Mouse (Mus musculus): ENCODE measurements around the gene Siah2. TPM values are rescaled to one million over a fixed set of nuclear protein-coding genes. Genes with fewer than 3 reads are reported as not detected.

Siah2 gene
- 3.7 and 4.1 TPM in 2 replicates for polyA plus RNA-seq (2015; fragmentation: Nextera tagmentation; extraction: Ambion mirVana)

DNA sequence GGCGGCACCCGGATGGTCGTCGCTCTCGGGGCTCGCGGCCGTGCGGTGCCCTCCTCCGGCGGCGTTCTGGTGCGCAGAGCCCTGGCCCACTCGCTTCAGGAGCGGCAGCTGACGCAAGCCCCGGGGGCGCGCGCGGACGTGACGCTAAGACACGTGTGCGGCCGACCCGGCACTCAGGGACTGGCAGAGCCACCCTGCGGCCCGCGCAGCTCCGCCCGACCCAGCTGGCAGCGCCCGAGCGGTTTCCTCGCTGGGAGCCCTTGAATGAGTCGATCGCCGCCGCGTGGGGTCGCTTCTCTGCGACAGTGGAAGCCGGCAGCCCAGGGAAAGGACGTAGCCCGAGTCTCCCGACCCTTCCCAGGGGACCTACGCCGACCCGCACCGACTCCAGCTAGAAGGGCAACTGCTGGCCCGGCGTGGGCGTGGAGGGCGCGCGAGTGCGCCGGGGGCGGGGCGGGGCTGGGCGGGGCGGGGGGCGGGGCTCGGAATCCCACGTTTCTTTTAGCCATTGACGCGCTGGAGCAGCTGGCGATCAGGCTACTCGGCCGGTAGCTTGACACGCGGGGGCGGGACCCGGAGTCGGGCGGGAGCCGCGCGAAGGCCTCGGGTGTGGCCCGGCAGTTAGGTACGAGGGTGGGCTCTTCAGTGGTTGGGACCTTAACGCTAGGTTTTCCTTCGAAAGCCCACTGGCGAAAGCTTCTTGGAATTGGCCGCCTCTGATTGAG, at the start of gene Siah2:
TSS of gene Siah2 (minus strand) at position 404 of the 725 bp plus-strand sequence.
- Histone ChIP-seq H3K9me3 (ENCODE audit: control insufficient read depth, low read length) (no peaks in the 10 kb centered on the region), H3K36me3 (ENCODE audit: control insufficient read depth, insufficient read depth, low read length) (no peaks in the 10 kb centered on the region), H3K4me3 (ENCODE audit: low read length) (peak within 1 kb of the TSS; percentile 85), H3K27me3 (ENCODE audit: control insufficient read depth, insufficient read depth, low read depth, low read length) (peaks cover 4% of the 10 kb centered on the region; the same call in 1 of the 2 replicates), H3K9ac (ENCODE audit: low read length) (peak within 1 kb of the TSS; percentile 82), H3K4me1 (replicated peaks; ENCODE audit: control insufficient read depth, insufficient read depth, low read length) (peaks cover 18% of the 10 kb centered on the region), H3K27ac (ENCODE audit: low read length) (peak within 1 kb of the TSS; percentile 89), H3K4me2 (ENCODE audit: low read depth, low read length) (peak within 1 kb of the TSS; percentile 91)
- WGBS, result under 1% methylated on average over 68 of the region's 87 CpGs
- peak; percentile 96 for ATAC-seq (ENCODE audit: low read depth)

DNA sequence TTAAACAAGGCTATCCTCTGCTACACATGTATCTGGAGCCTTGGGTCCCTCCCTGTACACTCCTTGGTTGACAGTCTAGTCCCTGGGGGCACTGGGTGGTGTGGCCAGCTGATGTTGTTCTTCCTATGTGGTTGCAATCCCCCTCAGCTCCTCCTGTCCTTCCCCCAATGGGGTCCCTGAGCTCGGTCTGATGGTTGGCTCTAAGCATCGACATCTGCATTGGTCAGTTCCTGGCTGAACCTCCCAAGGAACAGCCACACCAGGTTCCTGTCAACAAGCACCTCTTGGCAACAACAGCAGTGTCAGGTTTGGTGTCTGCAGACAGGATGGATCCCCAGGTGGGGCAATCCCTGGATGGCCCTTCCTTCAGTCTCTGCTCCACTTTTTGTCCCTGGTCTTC, 47.3 kb upstream of the Siah2 start:
- Histone ChIP-seq H3K9ac (ENCODE audit: low read length) (no peak overlapping the region), H3K36me3 (ENCODE audit: control insufficient read depth, insufficient read depth, low read length) (no peaks in the 10 kb centered on the region), H3K4me1 (replicated peaks; ENCODE audit: control insufficient read depth, insufficient read depth, low read length) (no peaks in the 10 kb centered on the region), H3K4me3 (ENCODE audit: low read length) (no peak overlapping the region), H3K9me3 (ENCODE audit: control insufficient read depth, low read length) (no peaks in the 10 kb centered on the region), H3K27me3 (ENCODE audit: control insufficient read depth, insufficient read depth, low read depth, low read length) (no peaks in the 10 kb centered on the region), H3K27ac (ENCODE audit: low read length) (no peak overlapping the region), H3K4me2 (ENCODE audit: low read depth, low read length) (no peak overlapping the region)
- no peak for ATAC-seq (ENCODE audit: low read depth)
- whole genome bisulfite sequencing, result 48% methylated on average over 2 of the region's 2 CpGs

DNA sequence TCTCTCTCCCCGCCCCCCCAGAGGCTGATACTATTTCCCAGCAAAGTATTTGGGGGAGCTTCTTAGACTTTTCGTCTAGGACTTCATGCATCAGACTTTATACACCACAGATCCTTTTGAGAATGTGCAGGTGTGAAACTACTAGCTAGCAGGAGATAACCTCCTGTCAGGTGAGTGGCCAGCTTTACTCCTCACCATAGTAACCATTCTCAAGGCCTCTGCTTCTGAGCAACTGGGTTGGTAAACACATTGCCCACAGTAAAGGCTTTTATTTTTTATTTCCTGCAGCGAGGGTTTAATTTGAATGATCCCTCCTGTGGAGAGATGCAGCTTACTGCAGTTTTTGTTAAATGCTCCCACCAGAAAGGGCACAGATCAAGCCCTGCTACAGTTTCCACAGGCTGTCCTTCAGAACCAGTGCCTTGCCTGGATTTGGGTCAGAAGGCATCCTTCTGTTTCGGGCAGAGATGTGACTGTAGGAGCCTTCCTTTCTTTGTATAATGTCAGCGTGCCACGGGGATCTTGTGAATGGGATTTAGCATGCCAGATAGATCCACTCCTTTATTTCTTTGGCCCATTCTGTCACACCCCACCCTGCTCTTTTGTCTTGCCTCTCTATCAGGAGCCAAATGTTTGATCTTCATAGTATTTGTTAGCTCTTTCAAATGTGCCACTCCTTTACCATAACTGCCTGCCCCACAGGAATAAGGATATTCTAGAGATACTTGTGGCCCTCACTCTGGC, 46.3 kb upstream of the Siah2 start:
- Histone ChIP-seq H3K36me3 (ENCODE audit: control insufficient read depth, insufficient read depth, low read length) (no peaks in the 10 kb centered on the region), H3K4me1 (replicated peaks; ENCODE audit: control insufficient read depth, insufficient read depth, low read length) (no peaks in the 10 kb centered on the region), H3K9me3 (ENCODE audit: control insufficient read depth, low read length) (no peaks in the 10 kb centered on the region), H3K27me3 (ENCODE audit: control insufficient read depth, insufficient read depth, low read depth, low read length) (no peaks in the 10 kb centered on the region), H3K27ac (ENCODE audit: low read length) (no peak overlapping the region), H3K9ac (ENCODE audit: low read length) (no peak overlapping the region), H3K4me3 (ENCODE audit: low read length) (no peak overlapping the region), H3K4me2 (ENCODE audit: low read depth, low read length) (no peak overlapping the region)
- WGBS, result 24% methylated on average over 6 of the region's 6 CpGs
- ATAC-seq (ENCODE audit: low read depth), result no peak

DNA sequence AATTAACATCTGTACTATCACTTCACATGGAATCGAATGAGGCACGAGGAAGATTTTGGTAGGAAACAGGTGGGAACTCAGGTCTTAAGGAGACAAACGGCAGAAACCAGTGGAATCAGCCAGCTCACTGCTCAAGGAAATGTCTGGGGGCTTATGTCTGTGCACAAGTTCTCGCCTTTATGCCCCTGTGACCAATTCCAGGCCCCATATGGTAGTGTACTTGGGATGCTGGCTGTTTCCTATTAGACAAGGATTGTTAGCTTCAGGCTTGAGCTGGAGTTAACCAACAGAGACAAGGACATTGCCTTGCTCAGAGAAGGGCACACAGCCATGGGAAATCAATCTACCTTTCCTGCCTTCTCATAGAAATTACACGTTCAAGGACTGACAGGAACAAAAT, 39.3 kb upstream of the Siah2 start:
- Histone ChIP-seq H3K36me3 (ENCODE audit: control insufficient read depth, insufficient read depth, low read length) (no peaks in the 10 kb centered on the region), H3K4me1 (replicated peaks; ENCODE audit: control insufficient read depth, insufficient read depth, low read length) (peaks cover 4% of the 10 kb centered on the region; the same call in 1 of the 2 replicates), H3K9me3 (ENCODE audit: control insufficient read depth, low read length) (no peaks in the 10 kb centered on the region), H3K9ac (ENCODE audit: low read length) (no peak overlapping the region), H3K4me3 (ENCODE audit: low read length) (no peak overlapping the region), H3K27me3 (ENCODE audit: control insufficient read depth, insufficient read depth, low read depth, low read length) (no peaks in the 10 kb centered on the region), H3K27ac (ENCODE audit: low read length) (no peak overlapping the region), H3K4me2 (ENCODE audit: low read depth, low read length) (no peak overlapping the region)
- WGBS, result 74% methylated on average over 5 of the region's 5 CpGs
- no peak for ATAC-seq (ENCODE audit: low read depth)

DNA sequence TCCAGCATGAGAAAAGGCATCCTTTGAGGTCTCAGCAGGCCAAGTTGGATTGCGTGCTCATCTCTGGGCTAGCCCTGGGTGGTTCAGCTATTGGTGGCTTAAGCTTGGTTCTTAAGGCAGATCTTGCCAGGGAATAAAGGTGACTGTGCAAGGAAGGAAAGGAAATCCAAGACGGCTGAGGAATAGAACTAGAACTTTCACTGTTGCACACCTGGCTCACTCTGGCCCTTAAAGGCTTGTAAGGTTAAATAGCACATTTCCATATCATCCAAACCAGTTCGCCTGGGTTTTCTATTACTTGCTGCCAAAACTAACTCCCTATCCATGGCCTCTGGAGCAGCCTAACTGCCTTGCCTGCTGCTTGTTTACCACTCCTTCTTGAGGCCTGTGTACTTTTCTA, 38.4 kb upstream of the Siah2 start:
- no peaks in the 10 kb centered on the region for H3K36me3 ChIP-seq (ENCODE audit: control insufficient read depth, insufficient read depth, low read length)
- ATAC-seq (ENCODE audit: low read depth), result no peak
- no peak overlapping the region for H3K4me2 ChIP-seq (ENCODE audit: low read depth, low read length)
- H3K4me3 ChIP-seq (ENCODE audit: low read length), result no peak overlapping the region
- 77% methylated on average over 3 of the region's 3 CpGs for WGBS
- H3K27me3 ChIP-seq (ENCODE audit: control insufficient read depth, insufficient read depth, low read depth, low read length), result no peaks in the 10 kb centered on the region
- peaks cover 4% of the 10 kb centered on the region; the same call in 1 of the 2 replicates for H3K4me1 ChIP-seq (replicated peaks; ENCODE audit: control insufficient read depth, insufficient read depth, low read length)
- no peaks in the 10 kb centered on the region for H3K9me3 ChIP-seq (ENCODE audit: control insufficient read depth, low read length)
- H3K27ac ChIP-seq (ENCODE audit: low read length), result no peak overlapping the region
- no peak overlapping the region for H3K9ac ChIP-seq (ENCODE audit: low read length)

DNA sequence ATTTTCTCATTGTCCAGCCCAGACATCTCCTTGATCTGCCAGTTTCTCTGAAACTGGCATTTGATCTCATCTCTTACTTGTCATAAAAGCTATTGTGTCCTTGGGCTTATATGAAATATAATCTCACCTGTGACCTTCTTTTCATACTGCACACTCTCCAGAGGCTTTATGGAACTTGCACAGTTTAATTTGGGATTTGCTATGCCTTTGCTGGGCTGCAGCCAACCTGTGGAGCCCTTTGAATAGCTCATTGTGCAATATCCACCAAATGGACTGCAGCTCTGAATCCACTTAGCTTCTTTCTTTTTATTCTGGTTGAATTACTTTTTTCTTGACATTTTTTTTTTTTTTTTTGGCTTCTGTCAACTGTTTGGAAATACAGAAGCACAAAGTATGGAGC, 37.3 kb upstream of the Siah2 start:
- peaks cover 4% of the 10 kb centered on the region; the same call in 1 of the 2 replicates for H3K4me1 ChIP-seq (replicated peaks; ENCODE audit: control insufficient read depth, insufficient read depth, low read length)
- no peak overlapping the region for H3K4me3 ChIP-seq (ENCODE audit: low read length)
- no peaks in the 10 kb centered on the region for H3K9me3 ChIP-seq (ENCODE audit: control insufficient read depth, low read length)
- H3K4me2 ChIP-seq (ENCODE audit: low read depth, low read length), result no peak overlapping the region
- H3K9ac ChIP-seq (ENCODE audit: low read length), result no peak overlapping the region
- H3K36me3 ChIP-seq (ENCODE audit: control insufficient read depth, insufficient read depth, low read length), result no peaks in the 10 kb centered on the region
- ATAC-seq (ENCODE audit: low read depth), result no peak
- H3K27ac ChIP-seq (ENCODE audit: low read length), result no peak overlapping the region
- H3K27me3 ChIP-seq (ENCODE audit: control insufficient read depth, insufficient read depth, low read depth, low read length), result no peaks in the 10 kb centered on the region

DNA sequence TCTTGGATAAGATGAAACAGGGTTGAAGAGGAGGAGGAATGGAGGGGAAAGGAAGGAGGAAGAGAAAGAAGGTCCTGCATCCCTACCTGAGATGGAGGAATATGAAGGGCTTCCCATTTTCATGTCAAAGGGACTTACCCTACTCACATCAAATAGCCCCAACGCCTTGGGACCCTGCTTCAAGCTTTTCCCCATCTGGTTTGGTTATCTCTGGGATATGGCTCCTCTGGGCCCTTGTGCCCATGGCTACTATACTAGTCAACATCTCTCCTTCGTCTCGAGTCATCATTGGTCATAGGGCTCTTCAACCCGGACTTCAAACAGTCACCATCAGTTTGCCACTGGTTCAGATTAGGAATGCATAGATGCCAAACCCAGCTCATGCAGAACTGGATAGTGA, 35.4 kb upstream of the Siah2 start:
- Histone ChIP-seq H3K4me1 (replicated peaks; ENCODE audit: control insufficient read depth, insufficient read depth, low read length) (peaks cover 4% of the 10 kb centered on the region; the same call in 1 of the 2 replicates), H3K9me3 (ENCODE audit: control insufficient read depth, low read length) (no peaks in the 10 kb centered on the region), H3K27ac (ENCODE audit: low read length) (no peak overlapping the region), H3K27me3 (ENCODE audit: control insufficient read depth, insufficient read depth, low read depth, low read length) (no peaks in the 10 kb centered on the region), H3K4me3 (ENCODE audit: low read length) (no peak overlapping the region), H3K36me3 (ENCODE audit: control insufficient read depth, insufficient read depth, low read length) (no peaks in the 10 kb centered on the region), H3K9ac (ENCODE audit: low read length) (no peak overlapping the region), H3K4me2 (ENCODE audit: low read depth, low read length) (no peak overlapping the region)
- 75% methylated on average over 4 of the region's 4 CpGs for WGBS
- ATAC-seq (ENCODE audit: low read depth), result no peak

DNA sequence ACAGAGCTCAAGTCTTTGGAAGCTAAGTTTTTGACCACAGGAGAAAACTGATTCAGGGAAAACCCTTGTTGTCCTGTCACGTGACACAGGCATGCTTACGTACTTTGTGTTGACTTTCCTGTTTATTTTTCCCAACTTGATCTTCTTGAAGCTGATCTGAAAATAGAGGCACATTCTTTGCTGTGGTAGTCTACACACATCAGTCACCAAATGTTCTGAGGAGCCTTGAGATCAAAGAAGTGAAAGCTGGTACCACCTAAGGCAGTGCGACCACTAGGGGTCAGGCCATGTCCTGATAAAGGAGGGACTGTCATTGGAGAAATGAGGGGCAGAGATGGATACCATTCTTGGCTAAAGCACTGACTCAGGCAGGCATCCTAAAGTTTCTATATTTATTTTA, 34.8 kb upstream of the Siah2 start:
- no peaks in the 10 kb centered on the region for H3K36me3 ChIP-seq (ENCODE audit: control insufficient read depth, insufficient read depth, low read length)
- WGBS, result 35% methylated on average over 3 of the region's 3 CpGs
- ATAC-seq (ENCODE audit: low read depth), result no peak
- H3K4me2 ChIP-seq (ENCODE audit: low read depth, low read length), result no peak overlapping the region
- no peak overlapping the region for H3K4me3 ChIP-seq (ENCODE audit: low read length)
- H3K4me1 ChIP-seq (replicated peaks; ENCODE audit: control insufficient read depth, insufficient read depth, low read length), result peaks cover 4% of the 10 kb centered on the region; the same call in 1 of the 2 replicates
- no peaks in the 10 kb centered on the region for H3K27me3 ChIP-seq (ENCODE audit: control insufficient read depth, insufficient read depth, low read depth, low read length)
- no peak overlapping the region for H3K27ac ChIP-seq (ENCODE audit: low read length)
- H3K9me3 ChIP-seq (ENCODE audit: control insufficient read depth, low read length), result no peaks in the 10 kb centered on the region
- no peak overlapping the region for H3K9ac ChIP-seq (ENCODE audit: low read length)

DNA sequence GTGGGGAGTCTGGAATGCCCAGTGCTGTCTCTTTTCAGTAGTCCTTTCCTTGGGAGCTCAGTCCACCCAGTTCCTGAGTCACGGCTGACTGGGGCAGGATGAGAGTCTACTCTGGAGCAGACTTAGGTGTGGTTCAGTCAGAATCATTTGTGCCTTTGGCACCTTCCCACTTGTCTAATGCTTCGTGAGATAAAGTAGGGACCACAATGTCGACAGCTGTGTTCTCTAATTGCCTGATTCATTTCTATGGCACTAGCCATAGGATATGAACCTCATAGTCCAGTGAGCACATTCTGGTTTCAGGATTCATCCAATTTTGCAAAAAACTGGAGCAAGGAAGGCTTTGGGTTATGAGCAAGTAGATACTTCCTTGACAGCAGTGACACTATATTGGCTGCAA, 34.2 kb upstream of the Siah2 start:
- Histone ChIP-seq H3K9me3 (ENCODE audit: control insufficient read depth, low read length) (no peaks in the 10 kb centered on the region), H3K27me3 (ENCODE audit: control insufficient read depth, insufficient read depth, low read depth, low read length) (no peaks in the 10 kb centered on the region), H3K27ac (ENCODE audit: low read length) (no peak overlapping the region), H3K36me3 (ENCODE audit: control insufficient read depth, insufficient read depth, low read length) (no peaks in the 10 kb centered on the region), H3K9ac (ENCODE audit: low read length) (no peak overlapping the region), H3K4me1 (replicated peaks; ENCODE audit: control insufficient read depth, insufficient read depth, low read length) (peaks cover 4% of the 10 kb centered on the region; the same call in 1 of the 2 replicates), H3K4me2 (ENCODE audit: low read depth, low read length) (no peak overlapping the region), H3K4me3 (ENCODE audit: low read length) (no peak overlapping the region)
- 79% methylated on average over 3 of the region's 3 CpGs for WGBS
- ATAC-seq (ENCODE audit: low read depth), result no peak
